Mouse (Mus musculus): ENCODE data around the gene Eed. TPM values are rescaled to one million over a fixed set of nuclear protein-coding genes. Genes with fewer than 3 reads are reported as not detected.

The Eed gene
- polyA plus RNA-seq, 1 experiment from 2014 or later, result 65.7 TPM

Other genes starting within 250 kb of the Eed start
- gene Ccdc81, start 77.4 kb downstream of the Eed start, polyA plus RNA-seq (2015; fragmentation: Nextera tagmentation; extraction: Ambion mirVana), result 0.69 and 1.2 TPM in 2 replicates
- gene Hikeshi, start 39.8 kb downstream of the Eed start, polyA plus RNA-seq (2015; fragmentation: Nextera tagmentation; extraction: Ambion mirVana), result 128 and 132 TPM in 2 replicates
- 46.0 and 49.7 TPM in 2 replicates for gene Picalm, start 149.2 kb upstream of the Eed start, polyA plus RNA-seq (2015; fragmentation: Nextera tagmentation; extraction: Ambion mirVana)

Measured in lung, embryonic 16.5 days (tissue).